Mouse (Mus musculus) heart, adult 2 months (tissue): ENCODE measurements around the gene Jade2. TPM values are rescaled to one million over a fixed set of nuclear protein-coding genes. Genes with fewer than 3 reads are reported as not detected.

ENCODE experiments used
- DNase-seq, 2 experiments: peaks; one replicate each; pipeline ENCODE4 v3.0.0; 2021
- H3K27ac ChIP-seq: fragments of 200-600 bp; 2 replicates; pipeline ENCODE4 v1.8.1; 2022
- H3K27me3 ChIP-seq: fragments of 200-500 bp; 2 replicates; pipeline ENCODE4 v1.6.1; 2012; ENCODE audit warnings: mild to moderate bottlenecking, low read length, inconsistent platforms, mixed read lengths; ENCODE audit not compliant: control insufficient read depth, insufficient read depth
- H3K36me3 ChIP-seq: fragments of 200-500 bp; 2 replicates; pipeline ENCODE4 v1.6.1; 2012; ENCODE audit warnings: low read length, inconsistent platforms; ENCODE audit not compliant: control insufficient read depth, insufficient read depth
- H3K4me1 ChIP-seq: fragments of 200-500 bp; 2 replicates; pipeline ENCODE4 v1.6.1; 2011; ENCODE audit warnings: low read length; ENCODE audit not compliant: control insufficient read depth, insufficient read depth
- H3K4me3 ChIP-seq: fragments of 200-600 bp; 2 replicates; pipeline ENCODE4 v1.8.1; 2022
- H3K79me2 ChIP-seq: fragments of 200-500 bp; replicated peaks from 2 replicates; pipeline ENCODE4 v1.6.1; 2012; ENCODE audit warnings: mild to moderate bottlenecking, inconsistent platforms, low read length, moderate library complexity, mixed read lengths; ENCODE audit not compliant: control insufficient read depth, insufficient read depth
- H3K9ac ChIP-seq: fragments of 200-500 bp; 2 replicates; pipeline ENCODE4 v1.6.1; 2012; ENCODE audit warnings: low read depth, mild to moderate bottlenecking, control low read depth, inconsistent platforms, low read length, mixed read lengths
- CTCF ChIP-seq: fragments of 200-600 bp; IDR thresholded peaks from 2 replicates; pipeline ENCODE4 v1.8.1; 2022; ENCODE audit warnings: antibody characterized with exemption, mild to moderate bottlenecking, moderate library complexity
- EP300 ChIP-seq: fragments of 200-500 bp; IDR thresholded peaks from 2 replicates; pipeline ENCODE4 v1.6.1; 2011; ENCODE audit warnings: low read depth, low read length, control low read depth; ENCODE audit not compliant: insufficient read depth
- POLR2A ChIP-seq: fragments of 200-500 bp; IDR thresholded peaks from 2 replicates; pipeline ENCODE4 v1.6.1; 2011; ENCODE audit warnings: mild to moderate bottlenecking, low read depth, low read length, control low read depth; ENCODE audit not compliant: insufficient read depth
- WGBS: fragments of 180-500 bp; shearing (Covaris S2); methylation state at CpG from one replicate; pipeline ENCODE4 v1.1.7; 2018; 5-methylcytosine and 5-hydroxymethylcytosine counted together
- intact Hi-C: fragments of 180-260 bp; cut with DNase I; formaldehyde crosslinking; loops from one replicate; pipeline ENCODE4 v1.15.1; 2025
- polyA plus RNA-seq: library from polyadenylated mRNA; depleted of rRNA; stranded (reverse); fragments of >200 nt; gene quantifications from 2 replicates; pipeline ENCODE4 v1.2.3, GENCODE M21; 2012
- total RNA-seq, 2 experiments: library from RNA; stranded (reverse); gene quantifications; 2 replicates each; pipeline ENCODE4 v1.2.3; 2021

The Jade2 gene
- total and polyA plus RNA-seq, 3 experiments: 7.3 to 12.4 (median 11.3) TPM

DNA sequence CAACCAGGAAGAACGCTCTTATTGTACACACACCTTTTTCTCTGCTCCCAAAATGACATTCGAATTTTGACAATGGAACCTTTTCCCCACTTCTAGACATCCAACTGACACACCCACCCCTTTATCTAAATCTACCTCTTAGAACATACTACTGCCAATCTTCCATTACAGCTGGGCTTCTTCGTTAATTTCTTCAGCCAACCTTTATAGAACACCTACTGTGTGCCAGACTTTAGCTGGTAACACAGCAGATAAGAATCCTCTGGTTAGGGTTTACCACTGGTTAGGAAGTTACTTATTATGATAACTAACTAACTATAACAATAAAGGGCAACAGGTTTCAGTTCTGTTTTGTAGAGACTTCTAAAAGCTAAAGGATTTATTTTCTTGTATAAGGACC is 9.1 kb downstream of the Jade2 start:
- no peak for TF ChIP-seq CTCF
- Histone ChIP-seq H3K27me3 (no peaks in the 10 kb centered on the region), H3K4me3 (no peak overlapping the region), H3K9ac (no peak overlapping the region), H3K36me3 (no peaks in the 10 kb centered on the region), H3K27ac (no peak overlapping the region), H3K79me2 (no peaks in the 10 kb centered on the region), H3K4me1 (peaks cover 2% of the 10 kb centered on the region; the same call in 1 of the 2 replicates)
- DNase-seq: no peak
- WGBS: 85% methylated on average over 3 of the region's 3 CpGs
- intact Hi-C loops: no loop called here

DNA sequence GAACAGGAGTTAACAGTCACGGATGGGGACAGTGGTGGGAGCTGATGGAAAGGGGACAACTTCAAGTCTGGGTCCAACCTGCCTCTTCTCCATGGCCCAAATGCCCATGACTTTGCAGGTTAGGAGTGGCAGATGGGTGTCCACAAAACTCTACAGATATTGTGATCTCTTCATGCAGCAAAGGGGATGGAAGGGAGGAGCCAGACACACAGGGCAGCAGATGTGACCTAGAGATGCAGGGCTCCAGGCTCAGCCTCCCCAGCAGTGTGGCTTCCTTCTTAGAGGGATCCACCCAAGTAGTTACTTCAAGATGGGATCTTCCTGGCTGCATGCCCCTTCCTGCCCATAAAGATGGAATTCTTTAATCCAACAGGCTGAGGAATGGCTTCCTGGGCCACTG is 9.6 kb downstream of the Jade2 start:
- 92% methylated on average over 1 of the region's 1 CpGs for WGBS
- intact Hi-C loops: no loop called here
- Histone ChIP-seq H3K4me3 (no peak overlapping the region), H3K4me1 (peaks cover 2% of the 10 kb centered on the region; the same call in 1 of the 2 replicates), H3K9ac (no peak overlapping the region), H3K27me3 (no peaks in the 10 kb centered on the region), H3K79me2 (no peaks in the 10 kb centered on the region), H3K27ac (no peak overlapping the region), H3K36me3 (no peaks in the 10 kb centered on the region)
- TF ChIP-seq POLR2A: no peak
- no peak for TF ChIP-seq EP300
- no peak for TF ChIP-seq CTCF
- no peak for DNase-seq

GRCm38 (mm10) chr11:51845981-51846883 is 11.2 kb downstream of the Jade2 start:
- Histone ChIP-seq H3K4me3 (no peak overlapping the region), H3K36me3 (no peaks in the 10 kb centered on the region), H3K27me3 (no peaks in the 10 kb centered on the region), H3K79me2 (no peaks in the 10 kb centered on the region), H3K27ac (no peak overlapping the region), H3K9ac (no peak overlapping the region), H3K4me1 (no peaks in the 10 kb centered on the region)
- no peak for DNase-seq
- 92% methylated on average over 16 of the region's 16 CpGs for WGBS
- intact Hi-C loops: no loop called here
- no peak for TF ChIP-seq CTCF
- no peak for TF ChIP-seq POLR2A
- TF ChIP-seq EP300: no peak

DNA sequence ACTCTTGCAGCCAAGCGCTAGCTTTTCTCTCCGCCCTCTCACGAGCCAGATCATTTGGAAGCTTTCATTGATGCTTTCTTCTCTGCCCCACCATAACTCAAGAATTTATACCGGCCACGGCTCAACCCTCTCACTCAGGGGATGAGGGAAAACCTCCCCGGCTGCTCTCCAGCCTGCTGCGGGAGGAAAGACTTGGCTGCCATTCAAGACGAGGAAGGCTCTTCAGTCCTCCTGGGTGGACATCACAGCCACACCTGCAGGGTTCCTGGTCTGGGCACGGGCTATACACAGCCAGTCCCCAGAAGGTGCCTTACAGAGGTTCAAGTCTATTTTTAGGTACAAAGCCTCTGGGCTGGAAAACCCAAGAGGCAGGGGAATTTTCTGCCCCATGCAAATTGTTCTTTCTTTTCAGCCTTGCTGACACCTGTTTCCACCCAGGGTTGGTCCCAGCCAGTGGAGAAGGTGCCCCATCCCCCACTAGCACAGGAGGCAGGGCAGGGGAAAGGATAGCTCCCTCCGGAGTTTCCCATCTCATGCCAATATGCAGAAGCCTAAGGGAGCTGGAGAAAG is 12.8 kb downstream of the Jade2 start:
- H3K79me2 ChIP-seq: no peaks in the 10 kb centered on the region
- H3K27ac ChIP-seq: no peak overlapping the region
- no peaks in the 10 kb centered on the region for H3K4me1 ChIP-seq
- H3K36me3 ChIP-seq: no peaks in the 10 kb centered on the region
- no peaks in the 10 kb centered on the region for H3K27me3 ChIP-seq
- DNase-seq: no peak
- intact Hi-C loops: no loop called here
- WGBS: 57% methylated on average over 10 of the region's 10 CpGs
- H3K9ac ChIP-seq: no peak overlapping the region
- TF ChIP-seq POLR2A (no peak), EP300 (no peak), CTCF (no peak)
- H3K4me3 ChIP-seq: no peak overlapping the region

- DNase-seq: no peak
- intact Hi-C loops: no loop called here
- H3K4me3 ChIP-seq: no peak overlapping the region
- no peaks in the 10 kb centered on the region for H3K4me1 ChIP-seq
- TF ChIP-seq POLR2A (no peak), CTCF (no peak), EP300 (no peak)
- no peaks in the 10 kb centered on the region for H3K27me3 ChIP-seq
- H3K79me2 ChIP-seq: no peaks in the 10 kb centered on the region
- no peaks in the 10 kb centered on the region for H3K36me3 ChIP-seq
- no peak overlapping the region for H3K27ac ChIP-seq
- no peak overlapping the region for H3K9ac ChIP-seq
Measured at GRCm38 (mm10) chr11:51843898-51844297, 13.6 kb downstream of the Jade2 start.

DNA sequence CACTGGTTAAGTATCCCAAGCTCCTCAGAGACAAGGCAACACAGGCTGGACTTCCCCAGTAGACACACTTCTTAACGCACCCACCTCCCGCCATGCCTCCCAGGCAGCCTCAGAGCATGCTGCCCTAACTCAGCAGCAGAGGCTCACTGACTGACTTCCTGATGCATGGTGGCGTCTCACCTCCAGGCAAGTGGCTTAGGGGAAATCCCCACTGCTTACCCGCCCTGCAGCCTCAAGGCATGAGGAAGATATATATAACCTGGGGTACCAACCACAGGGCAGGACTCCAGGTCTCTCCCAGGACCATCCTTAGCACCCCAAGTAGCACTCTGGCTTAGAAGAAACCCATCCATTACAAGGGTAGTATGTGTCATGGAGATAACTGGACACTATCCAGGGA is 14.3 kb downstream of the Jade2 start:
- TF ChIP-seq EP300 (no peak), CTCF (no peak), POLR2A (no peak)
- Histone ChIP-seq H3K4me1 (no peaks in the 10 kb centered on the region), H3K27me3 (no peaks in the 10 kb centered on the region), H3K9ac (no peak overlapping the region), H3K4me3 (no peak overlapping the region), H3K79me2 (no peaks in the 10 kb centered on the region), H3K27ac (no peak overlapping the region), H3K36me3 (no peaks in the 10 kb centered on the region)
- intact Hi-C loops: no loop called here
- WGBS: 89% methylated on average over 4 of the region's 4 CpGs
- DNase-seq: no peak
